Mouse (Mus musculus) cerebellum, adult 9-11 months (tissue): Measurements from ENCODE around the gene Olfr97.
"Not testable (repeated sequence)": the region's sequence is repeated elsewhere in the genome, so short reads cannot be mapped to it uniquely, and the experiment has no call there.

Source experiments
- DNase-seq: peaks from one replicate; pipeline ENCODE4 v3.0.0; 2022

Olfr97 gene

DNA sequence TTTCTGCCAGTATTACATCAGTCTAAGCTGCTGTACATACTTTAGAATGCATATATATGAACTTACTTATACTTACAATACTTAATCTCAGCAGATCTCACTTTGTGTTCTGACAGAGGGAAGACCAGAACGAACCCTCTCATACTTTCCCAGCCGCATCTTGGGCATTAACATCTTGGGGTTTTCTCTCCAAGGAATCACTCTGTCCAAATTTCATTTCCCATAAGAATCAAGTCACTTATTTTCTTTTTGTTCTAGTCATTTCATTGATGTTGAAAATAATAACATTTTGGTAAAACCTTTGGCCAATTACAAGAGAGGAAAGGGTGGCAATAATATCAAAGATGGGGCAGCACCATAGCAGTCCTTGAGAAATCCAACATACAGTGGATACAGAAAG lies at the start of gene Olfr97:
TSS of gene Olfr97 (minus strand) at position 101 of the 400 bp plus-strand sequence.
- DNase-seq = not testable (repeated sequence)

DNA sequence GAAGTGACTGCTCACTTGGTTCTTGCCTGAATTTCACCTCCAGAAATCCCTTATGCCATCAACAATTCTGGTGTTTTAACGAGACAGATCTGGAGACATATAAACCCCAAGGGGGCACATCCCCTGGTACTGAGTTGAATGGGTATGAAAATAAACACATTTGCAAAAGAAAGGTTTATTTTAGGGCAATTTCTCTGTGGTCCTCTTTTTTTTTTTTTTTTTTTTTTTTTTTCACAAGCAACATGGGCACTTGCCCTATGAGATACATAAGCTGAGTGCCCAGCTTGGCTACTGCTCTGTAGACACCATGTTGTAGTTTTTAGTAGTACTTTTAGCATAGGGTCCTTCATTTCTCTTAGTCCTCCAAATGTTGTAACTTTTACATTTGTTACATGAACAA lies 46.2 kb upstream of the Olfr97 start, which contains the start of gene Olfr99:
TSS of gene Olfr99 (minus strand) at position 101 of the 400 bp plus-strand sequence.
- no peak for DNase-seq

DNA sequence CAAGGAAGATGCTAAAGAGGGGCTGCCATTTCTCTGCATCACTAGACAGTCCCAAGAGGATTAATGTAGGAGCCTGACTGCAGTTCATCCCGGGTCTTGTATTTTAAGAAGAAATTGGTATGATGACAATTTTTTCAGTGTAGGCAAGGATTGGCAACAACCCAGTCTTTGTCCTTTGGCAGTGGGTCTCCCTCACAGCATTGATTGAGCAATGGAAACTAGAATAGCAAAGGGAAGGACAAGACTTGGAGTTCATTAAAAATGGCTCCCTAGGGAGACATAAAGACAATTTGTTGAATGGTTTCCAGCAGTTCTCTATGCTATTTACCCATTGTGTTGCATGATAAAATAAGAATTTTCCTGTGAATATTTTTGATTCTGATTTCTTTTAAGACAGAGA lies 43.2 kb upstream of the Olfr97 start:
- no peak for DNase-seq

DNA sequence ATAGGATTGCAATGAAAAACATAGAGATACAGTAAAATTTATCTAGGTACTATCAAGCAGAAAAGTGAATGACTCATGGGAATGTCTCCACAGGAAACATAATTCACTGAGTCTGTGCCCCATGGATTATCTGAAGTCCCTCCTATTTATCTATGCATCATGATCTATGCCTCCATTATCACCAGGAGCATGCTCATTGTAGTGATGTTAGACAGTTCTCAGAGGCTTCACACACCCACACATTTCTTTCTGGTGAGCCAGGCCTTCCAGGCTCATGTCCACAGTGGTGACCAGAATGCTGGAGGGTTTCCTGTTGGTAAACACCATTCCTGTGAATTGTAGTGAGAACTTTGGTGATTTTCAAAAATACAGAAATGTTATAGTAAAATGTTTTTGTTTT lies 39.4 kb upstream of the Olfr97 start:
- no peak for DNase-seq

DNA sequence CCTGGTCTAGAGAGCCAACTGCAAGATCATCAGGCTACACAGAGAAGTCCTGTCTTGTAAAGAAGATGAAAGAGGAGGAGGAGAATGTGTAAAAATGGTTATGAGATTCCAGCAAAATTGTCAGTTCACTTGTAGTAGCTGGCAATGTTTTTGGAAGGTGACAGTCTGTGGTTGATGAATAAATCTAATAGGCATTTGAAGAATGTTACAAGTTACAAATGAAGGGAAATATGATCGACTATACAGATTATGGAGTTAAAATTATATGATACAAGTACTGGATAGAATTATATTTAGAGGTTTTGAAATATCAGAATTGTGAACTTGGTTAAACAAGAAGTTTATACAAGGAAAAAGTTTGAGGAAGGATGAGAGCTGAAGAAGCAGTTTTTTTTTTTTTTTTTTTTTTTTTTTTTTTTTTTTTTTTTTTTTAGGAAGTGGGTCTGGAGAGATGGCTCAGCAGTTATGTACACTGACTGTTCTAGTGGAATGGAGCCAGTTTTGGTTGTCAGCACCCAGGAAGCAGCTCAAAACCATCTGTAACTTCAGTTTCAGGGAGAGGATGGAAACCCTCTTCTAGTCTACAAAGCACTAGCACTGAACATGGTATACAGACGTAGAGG lies 38.6 kb upstream of the Olfr97 start:
- no peak for DNase-seq

DNA sequence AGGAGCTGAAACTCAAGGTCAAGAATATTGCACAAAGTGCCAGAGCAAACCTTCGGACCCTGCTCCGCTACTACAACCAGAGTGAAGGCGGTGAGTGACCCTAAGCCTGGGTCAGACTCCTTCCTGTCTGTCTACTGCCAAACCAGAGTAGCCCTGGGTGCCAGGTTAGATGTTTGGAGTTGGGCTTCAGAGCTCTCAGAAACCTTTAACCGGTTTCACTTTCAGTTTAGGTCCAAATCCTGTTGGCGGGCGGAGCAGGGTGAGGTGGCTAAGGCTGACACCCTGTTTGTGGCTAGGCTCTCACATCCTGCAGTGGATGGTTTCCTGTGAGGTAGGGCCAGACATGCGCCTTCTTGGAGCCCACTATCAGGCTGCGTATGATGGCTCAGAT lies 33.6 kb upstream of the Olfr97 start:
- no peak for DNase-seq

DNA sequence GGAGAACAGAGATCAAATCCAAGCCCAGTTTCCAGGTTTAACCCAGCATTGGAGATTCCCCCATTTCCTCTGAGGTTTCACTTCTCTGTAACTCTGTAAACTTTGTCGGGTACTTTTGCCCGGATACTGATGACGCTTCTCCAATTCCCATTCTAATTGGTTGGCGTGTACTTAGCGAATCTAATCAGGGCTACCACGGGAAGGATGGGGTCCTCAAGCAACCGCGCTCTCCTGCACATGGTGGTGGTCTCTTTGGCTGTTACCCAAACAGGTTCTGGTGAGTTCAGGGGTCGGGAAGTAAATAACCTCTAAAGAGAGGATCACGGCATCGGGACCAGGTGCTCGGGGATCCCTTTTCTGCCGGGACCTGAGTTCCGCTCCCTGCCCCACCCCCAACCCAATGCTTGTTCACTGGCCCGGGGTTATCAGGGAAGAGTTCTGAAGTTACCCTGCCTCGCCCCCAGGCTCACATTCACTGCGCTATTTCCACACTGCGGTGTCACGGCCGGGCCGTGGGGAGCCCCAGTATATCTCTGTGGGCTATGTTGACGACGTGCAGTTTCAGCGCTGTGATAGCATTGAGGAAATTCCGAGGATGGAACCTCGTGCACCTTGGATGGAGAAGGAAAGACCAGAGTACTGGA lies 33.0 kb upstream of the Olfr97 start, which contains the start of gene H2-M3:
TSS of gene H2-M3 (plus strand) at position 163 of the 644 bp plus-strand sequence.
- peak; percentile 47 for DNase-seq

DNA sequence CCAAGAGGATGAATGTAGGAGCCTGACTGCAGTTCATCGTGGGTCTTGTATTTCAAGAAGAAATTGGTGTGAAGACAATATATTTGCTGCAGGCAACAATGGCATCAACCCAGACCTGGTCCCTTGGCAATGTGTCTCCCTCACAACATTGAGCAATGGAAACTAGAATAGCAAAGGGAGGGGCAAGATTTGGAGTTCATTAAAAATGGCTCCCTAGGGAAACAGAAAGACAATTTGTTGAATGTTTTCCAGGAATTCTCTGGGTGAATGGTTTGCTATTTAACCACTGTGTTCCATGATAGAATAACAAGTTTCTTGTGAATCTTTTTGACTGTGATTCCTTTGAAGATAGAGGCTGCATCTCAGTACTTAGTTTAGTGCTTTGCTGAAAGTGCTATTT lies 26.5 kb upstream of the Olfr97 start, which contains the start of gene Olfr98:
TSS of gene Olfr98 (minus strand) at position 124 of the 400 bp plus-strand sequence.
- DNase-seq = no peak

DNA sequence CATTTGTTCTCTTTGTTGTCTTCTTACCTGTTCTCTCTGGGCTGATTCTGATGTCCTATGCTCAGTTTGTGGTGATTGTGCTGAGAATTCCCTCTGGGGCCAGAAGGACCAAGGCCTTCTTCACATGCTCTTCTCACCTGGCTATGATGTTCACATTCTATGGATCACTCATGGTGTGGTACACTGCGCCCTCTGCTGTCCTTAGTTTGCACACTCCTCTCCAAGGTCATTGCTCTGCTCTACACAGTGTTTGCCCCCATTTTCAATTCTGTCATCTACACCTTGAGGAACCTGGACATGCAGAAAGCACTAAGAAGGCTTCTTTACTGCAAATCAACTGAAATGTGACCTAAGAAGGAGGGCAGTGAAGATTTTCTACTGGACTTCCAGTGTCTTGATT lies 13.4 kb upstream of the Olfr97 start:
- DNase-seq = no peak

DNA sequence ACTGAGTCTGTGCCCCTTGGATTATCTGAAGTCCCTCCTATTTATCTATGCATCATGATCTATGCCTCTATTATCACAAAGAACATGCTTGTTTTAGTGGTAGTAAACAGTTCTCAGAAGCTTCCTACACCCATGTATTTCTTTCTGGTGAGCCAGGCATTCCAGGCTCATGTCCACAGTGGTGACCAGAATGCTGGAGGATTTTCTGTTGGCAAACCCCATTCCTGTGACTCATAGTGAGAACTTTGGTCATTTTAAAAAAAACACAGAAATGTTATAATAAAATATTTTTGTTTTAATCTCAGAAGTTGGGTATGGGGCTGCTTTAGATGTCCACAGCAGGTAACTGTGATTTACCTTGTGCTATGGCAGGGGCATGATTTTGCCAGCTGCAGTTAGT lies 12.3 kb upstream of the Olfr97 start:
- no peak for DNase-seq

DNA sequence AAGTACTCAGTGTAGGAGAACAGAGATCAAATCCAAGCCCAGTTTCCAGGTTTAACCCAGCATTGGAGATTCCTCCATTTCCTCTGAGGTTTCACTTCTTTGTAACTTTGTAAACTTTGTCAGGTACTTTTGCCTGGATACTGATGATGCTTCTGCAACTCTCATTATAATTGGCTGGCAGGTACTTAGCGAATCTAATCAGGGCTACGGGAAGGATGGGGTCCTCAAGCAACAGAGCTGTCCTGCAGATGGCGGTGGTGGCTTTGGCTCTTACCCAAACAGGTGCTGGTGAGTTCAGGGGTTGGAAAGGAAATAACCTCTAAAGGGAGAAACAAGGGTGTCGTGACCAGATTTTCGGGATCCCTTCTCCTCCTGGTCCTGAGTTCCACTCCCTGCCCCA lies 9.6 kb upstream of the Olfr97 start:
- DNase-seq = peak; percentile 2

DNA sequence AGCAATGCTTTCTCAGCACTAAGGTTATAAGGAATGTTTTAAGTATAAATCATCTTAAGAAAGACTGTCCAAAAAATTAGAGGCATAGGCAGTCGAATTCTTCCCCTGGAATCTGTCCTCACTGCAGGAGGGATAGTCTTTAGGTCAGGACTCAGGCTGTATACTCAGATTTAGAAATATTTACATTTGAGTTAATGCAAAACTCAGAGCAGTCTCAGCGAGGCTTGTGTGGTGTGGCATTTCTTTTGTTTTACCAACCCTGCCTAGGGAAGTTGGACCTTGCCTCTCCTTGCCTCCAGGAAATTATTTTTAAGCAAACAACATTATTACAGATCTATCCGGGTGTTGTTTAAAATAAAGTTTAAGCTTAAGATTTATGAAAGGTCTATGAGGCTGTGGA lies 5.1 kb upstream of the Olfr97 start:
- no peak for DNase-seq

DNA sequence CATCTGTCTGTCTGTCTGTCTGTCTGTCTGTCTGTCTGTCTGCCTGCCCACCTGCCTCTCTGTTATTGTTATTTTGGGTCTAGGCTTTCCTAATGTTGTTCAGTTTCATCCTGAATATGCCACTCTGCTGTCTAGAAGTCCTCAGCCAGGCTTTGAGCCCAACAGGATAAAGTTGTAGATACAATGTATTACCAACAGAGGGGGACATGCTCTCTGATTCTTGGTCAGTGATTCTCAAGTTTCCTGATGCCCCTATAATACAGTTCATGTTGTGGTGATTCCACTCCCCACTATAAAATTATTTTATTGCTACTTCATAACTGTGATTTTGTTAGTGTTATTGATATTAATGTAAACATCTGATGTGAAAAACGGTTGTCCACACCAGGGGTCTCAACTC lies 15.3 kb downstream of the Olfr97 start:
- DNase-seq = no peak

DNA sequence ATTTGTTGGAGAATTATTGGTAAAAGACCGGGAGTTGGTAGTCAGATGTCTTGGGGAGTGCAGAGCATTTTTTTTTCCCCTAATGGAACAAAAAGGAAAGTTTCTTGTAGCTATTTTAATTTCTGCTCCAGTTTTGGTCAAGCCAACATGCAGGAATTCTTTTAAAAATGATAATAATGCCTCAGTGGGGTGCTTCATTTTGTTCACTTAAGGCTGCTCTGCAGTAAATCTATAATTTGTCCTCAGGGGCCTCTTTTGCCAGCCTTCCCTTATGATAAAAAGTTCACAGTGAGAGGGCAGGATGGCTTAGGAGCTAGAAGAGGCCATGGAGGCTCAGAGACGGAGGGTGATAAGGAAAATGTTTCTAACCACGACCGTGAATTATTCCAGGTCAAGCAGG lies 17.3 kb downstream of the Olfr97 start, which contains the start of gene Olfr96:
TSS of gene Olfr96 (plus strand) at position 301 of the 400 bp plus-strand sequence.
- no peak for DNase-seq

DNA sequence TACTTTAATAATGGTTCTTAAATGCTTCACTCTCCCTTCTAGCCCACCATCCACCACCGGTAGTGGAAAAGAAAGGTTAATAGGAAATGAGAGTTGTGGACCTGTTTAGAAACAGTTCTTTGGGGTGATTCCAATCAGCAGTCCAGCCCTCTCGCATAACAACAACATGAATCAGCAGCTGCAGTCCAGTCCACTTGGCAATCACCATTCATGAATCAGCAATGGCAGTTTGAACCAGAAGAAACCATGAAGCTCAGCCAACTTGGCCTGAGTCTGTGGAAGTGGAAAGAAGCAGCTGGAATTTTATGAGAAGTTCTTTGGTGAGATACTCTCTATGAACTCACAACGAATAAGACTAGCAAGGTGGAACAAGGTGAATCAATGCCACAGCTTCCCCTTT lies 18.6 kb downstream of the Olfr97 start:
- DNase-seq = no peak

DNA sequence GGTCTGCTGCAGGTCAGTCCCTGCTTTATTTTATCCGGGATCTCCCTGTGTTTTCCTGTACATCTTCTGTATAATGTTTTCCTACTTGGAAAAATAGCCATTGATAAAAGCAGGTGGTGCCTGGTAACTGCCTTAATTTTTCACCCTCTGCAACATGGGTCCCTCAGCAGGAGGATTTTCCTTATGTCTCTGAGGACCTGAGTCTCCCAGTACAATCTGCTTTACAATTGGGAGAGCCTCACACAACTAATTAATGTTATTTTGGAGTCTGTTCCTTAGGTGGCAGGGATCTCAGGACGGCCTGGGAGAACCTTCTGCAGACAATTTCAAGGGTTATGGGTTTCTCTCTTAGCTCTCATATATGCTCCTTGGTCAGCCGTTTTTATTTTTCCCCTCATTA lies 24.1 kb downstream of the Olfr97 start, which contains the start of gene Olfr95:
TSS of gene Olfr95 (minus strand) at position 101 of the 400 bp plus-strand sequence.
- DNase-seq = no peak

DNA sequence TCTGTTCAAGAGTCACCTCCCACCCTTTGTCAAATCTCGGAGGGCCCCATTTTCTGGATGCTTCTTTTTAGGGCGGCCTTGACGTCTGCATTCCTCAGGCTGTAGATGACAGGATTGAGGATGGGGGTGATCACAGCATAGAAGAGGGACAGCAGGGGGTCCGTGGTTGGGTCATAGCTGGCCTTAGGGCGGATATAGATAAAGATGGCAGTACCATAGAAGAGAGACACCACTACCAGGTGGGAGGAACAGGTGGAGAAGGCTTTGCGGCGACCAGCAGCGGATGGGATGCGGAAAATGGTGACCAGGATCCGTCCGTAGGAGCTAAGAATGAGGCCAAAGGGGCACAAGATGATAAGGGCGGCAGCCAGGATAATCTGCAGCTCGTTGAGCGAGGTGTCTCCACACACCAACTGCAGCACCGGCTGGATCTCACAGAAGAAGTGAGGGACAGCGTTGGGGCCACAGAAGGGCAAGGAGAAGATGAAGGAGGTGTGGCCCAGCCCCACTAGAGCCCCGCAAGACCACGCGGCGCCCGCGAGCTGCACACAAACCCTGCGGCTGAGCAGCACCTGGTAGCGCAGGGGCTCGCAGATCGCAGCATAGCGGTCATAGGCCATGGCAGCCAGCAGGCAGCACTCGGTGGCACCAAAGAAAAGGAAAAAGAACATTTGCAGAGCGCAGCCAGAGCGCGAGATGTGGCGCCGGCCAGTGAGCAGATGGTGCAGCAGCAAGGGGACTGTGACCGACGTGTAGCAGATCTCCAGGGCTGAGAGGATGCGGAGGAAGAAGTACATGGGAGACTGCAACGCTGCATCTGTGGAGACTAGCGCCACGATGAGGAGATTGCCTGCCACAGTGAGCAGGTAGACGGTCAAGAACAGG lies 26.0 kb downstream of the Olfr97 start:
- peak; percentile 12 for DNase-seq

DNA sequence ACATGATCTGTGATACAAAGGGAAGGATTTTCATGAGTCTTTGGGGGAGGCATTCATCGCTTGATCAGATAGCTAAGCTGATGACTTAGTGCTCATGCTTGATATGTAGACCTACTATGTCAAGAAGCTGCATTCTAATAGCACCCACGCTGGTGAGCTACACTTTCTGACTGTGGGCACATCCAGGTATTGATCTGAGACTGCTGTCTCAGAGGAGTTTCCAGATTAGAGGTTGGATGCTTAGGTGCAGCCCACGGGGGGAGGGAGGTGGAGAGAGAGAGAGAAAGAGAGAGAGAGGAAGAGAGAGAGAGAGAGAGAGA lies 33.3 kb downstream of the Olfr97 start:
- no peak for DNase-seq

DNA sequence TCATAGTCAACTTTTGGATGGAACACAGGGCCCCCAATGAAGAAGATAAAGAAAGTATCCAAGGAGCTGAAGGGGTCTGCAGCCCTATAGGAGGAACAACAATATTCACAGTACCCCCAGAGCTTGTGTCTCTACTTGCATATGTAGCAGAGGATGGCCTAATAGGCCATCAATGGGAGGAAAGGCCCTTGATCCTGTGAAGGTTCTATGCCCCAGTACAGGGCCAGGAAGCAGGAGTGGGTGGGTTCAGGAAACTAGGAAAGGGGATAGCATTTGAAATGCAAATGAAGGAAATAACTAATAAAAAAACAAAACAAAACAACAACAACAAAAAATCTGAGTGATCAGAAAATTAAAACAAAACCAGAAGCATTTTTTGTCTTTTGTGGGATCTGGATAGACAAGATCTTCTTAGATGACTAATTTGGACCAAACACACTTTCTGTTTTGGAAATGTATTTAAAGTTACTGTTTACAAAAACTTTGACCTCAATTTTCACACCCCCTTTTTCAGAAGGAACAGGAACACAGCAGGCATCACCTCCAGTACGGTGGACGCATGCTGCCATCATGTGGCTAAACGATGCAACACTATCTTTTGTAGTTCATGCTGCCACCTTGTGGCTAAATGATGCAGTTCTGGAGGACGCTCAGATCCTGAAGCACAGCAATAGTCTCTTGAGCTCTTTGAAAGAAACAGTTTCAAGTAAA lies 33.8 kb downstream of the Olfr97 start:
- DNase-seq = peak; percentile 62

DNA sequence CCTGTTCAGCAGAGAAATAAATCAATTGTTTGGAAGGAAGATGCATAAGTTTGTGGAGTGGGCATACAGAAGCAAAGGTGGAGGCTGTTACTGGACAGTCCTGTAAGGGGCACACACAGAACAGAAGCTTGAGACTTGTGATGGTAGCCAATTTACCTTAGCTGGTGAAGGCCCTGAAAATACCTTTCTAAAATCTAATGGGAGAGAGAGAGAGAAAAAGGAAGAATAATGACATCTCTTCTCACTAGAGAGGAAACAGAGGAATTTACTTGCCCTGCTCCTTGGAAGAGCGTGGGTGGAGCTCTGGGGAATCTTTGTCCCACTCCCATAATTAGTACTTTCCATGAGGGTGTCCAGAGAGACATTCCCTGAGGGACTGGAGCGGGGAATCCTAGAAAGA lies 36.2 kb downstream of the Olfr97 start, which contains the start of gene Olfr94:
TSS of gene Olfr94 (minus strand) at position 101 of the 400 bp plus-strand sequence.
- DNase-seq = no peak

DNA sequence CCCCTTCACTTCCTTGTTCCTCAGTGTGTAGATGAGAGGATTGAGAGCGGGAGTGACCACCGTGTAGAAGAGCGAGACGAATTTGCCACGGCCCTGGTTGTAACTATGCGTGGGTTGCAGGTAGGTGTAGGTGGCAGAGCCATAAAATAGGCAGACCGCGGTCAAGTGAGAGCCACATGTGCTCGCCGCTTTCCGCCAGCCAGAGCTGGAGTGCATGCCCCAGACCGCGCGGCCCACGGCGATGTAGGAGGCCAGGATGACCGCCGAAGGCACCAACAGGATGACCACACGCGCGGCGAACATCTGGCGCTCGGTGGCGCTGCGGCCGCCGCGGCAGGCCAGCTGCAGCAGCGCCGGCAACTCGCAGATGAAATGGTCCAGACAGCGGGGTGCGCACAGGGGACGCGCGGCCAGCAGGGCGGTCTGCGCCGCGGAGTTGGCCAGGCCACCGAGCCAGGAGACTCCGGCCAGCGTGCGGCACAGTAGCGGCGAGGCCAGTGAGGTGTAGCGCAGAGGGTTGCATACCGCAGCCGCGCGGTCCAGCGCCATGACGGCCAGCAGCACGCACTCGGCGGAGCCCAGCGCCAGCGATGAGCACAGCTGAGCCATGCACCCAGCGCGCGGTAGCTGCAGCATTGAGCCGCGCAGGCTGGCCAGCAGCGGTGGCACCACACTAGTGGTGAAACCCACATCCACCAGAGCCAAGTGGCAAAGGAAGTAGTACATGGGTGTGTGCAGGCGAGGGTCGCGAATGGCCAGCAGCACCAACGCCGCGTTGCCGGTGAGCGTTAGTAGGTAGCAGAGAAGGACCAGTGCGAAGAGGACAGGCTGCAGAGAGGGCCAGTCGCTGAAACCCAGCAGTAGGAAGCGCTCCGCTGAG lies 40.0 kb downstream of the Olfr97 start:
- no peak for DNase-seq

DNA sequence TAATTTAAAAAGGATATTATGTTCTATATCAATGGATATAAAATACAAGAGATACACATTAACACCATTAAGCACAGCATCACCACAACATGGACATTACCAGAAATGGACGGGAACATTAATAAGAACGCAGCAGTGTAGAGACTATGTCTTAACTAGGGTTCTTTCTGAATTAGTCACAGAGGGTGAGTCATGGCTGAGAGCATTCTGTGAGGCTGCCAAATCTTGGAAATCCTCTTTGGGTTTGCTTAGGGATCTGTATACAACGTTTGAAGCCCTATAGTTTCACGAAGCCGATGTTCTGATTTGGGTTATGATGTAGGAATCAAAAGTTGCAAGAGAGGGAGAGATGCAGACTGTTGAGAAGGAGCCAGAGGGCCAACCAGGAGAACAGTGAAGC lies 42.3 kb downstream of the Olfr97 start:
- no peak for DNase-seq
